1 mouse cellular context compared by ENCODE assay signal in genomic region chr16:91348588-91349330, GRCm38 (mm10).
TF ChIP-seq lines count a peak whose summit lies in the region.

No protein-coding gene starts in this region.

TF ChIP-seq in CH12.LX, 34 proteins besides CTCF, POLR2A, EP300 and RAD21:
- TF ChIP-seq NELFE (IDR thresholded peaks at IDR 0.05; ENCODE audit: low read depth, low read length) = no peak
- TF ChIP-seq ZKSCAN1 (IDR thresholded peaks at IDR 0.05; ENCODE audit: borderline replicate concordance, low read depth, low read length) = no peak
- no peak for TF ChIP-seq KAT2A (IDR thresholded peaks at IDR 0.05; ENCODE audit: insufficient replicate concordance, low read length)
- TF ChIP-seq CHD2 (IDR thresholded peaks at IDR 0.05; ENCODE audit: low read length) = no peak
- peak; percentile 37; the same call in 1 of the 2 replicates for TF ChIP-seq NRF1 (IDR thresholded peaks at IDR 0.05; ENCODE audit: low read depth, low read length)
- TF ChIP-seq ETS1 (conservative IDR thresholded peaks at IDR 0.05; ENCODE audit: low read depth, low read length) = peak; percentile 56
- no peak for TF ChIP-seq IRF4 (IDR thresholded peaks at IDR 0.05; ENCODE audit: low read depth, low read length)
- no peak for TF ChIP-seq SIN3A (IDR thresholded peaks at IDR 0.05; ENCODE audit: low read length)
- TF ChIP-seq MAX (IDR thresholded peaks at IDR 0.05; ENCODE audit: low read length) = peak; percentile 79
- no peak for TF ChIP-seq JUND (conservative IDR thresholded peaks at IDR 0.05; ENCODE audit: low read depth, low read length)
- TF ChIP-seq CHD1 (IDR thresholded peaks at IDR 0.05; ENCODE audit: low read depth, low read length) = no peak
- TF ChIP-seq TCF12 (IDR thresholded peaks at IDR 0.05; ENCODE audit: low read depth, low read length) = no peak
- no peak for TF ChIP-seq TBP (conservative IDR thresholded peaks at IDR 0.05; ENCODE audit: low read depth, low read length)
- peak; percentile 57; the same call in 1 of the 2 replicates for TF ChIP-seq MYC (IDR thresholded peaks at IDR 0.05; ENCODE audit: low read depth, low read length)
- no peak for TF ChIP-seq MXI1 (IDR thresholded peaks at IDR 0.05; ENCODE audit: low read depth, low read length)
- peak; percentile 92 for TF ChIP-seq BHLHE40 (IDR thresholded peaks at IDR 0.05; ENCODE audit: low read depth, low read length)
